Mouse (Mus musculus) liver, embryonic 14.5 days (tissue): ENCODE data around the gene Zfp780b. TPM values are rescaled to one million over a fixed set of nuclear protein-coding genes. Genes with fewer than 3 reads are reported as not detected.
"Not testable (repeated sequence)": the region's sequence is repeated elsewhere in the genome, so short reads cannot be mapped to it uniquely, and the experiment has no call there.

ENCODE experiments used
- ATAC-seq: fragments of 200-750 bp; cut with Nextera tagmentation; 2 replicates; pipeline ENCODE4 v1.8.0; 2017; ENCODE audit warnings: moderate number of reproducible peaks, mild to moderate bottlenecking, moderate library complexity; ENCODE audit not compliant: insufficient read depth
- DNase-seq, 3 experiments: peaks; one replicate each; pipeline ENCODE4 v3.0.0-alpha.2; 2012 to 2013; ENCODE audit warnings: low read depth in 3 of 3, low spot score in 3 of 3
- H3K27ac ChIP-seq: fragments of 300-500 bp; sonication (generic); 2 replicates; pipeline ENCODE4 v1.5.1; 2014; ENCODE audit warnings: moderate library complexity, mild to moderate bottlenecking, control low read depth, inconsistent platforms
- H3K27me3 ChIP-seq: fragments of 300-500 bp; sonication (generic); 2 replicates; pipeline ENCODE4 v1.6.1; 2014; ENCODE audit warnings: mild to moderate bottlenecking, low read length, moderate library complexity; ENCODE audit not compliant: control insufficient read depth, insufficient read depth
- H3K36me3 ChIP-seq: fragments of 300-500 bp; sonication (generic); replicated peaks from 2 replicates; pipeline ENCODE4 v1.6.1; 2014; ENCODE audit warnings: low read depth; ENCODE audit not compliant: control insufficient read depth, insufficient read depth
- H3K4me1 ChIP-seq, 2 experiments: fragments of 200-500 bp in 1 of 2; fragments of 300-500 bp in 1 of 2; sonication (generic) in 1 of 2; replicated peaks; 2 replicates each; pipeline ENCODE4 v1.6.1; 2012 to 2014; ENCODE audit warnings: antibody characterized with exemption in 1 of 2, inconsistent platforms in 1 of 2, low read length in 1 of 2; ENCODE audit not compliant: control insufficient read depth in 2 of 2, insufficient read depth in 2 of 2
- H3K4me2 ChIP-seq: fragments of 300-500 bp; sonication (generic); 2 replicates; pipeline ENCODE4 v1.6.1; 2014; ENCODE audit warnings: low read depth, mild to moderate bottlenecking, control low read depth, moderate library complexity
- H3K4me3 ChIP-seq, 2 experiments: fragments of 200-500 bp in 1 of 2; fragments of 300-500 bp in 1 of 2; sonication (generic) in 1 of 2; 2 replicates each; pipeline ENCODE4 v1.5.1; 2012 to 2014; ENCODE audit warnings: low read depth in 2 of 2, low read length in 2 of 2, mild to moderate bottlenecking in 2 of 2, control low read depth in 1 of 2, inconsistent platforms in 1 of 2, moderate library complexity in 1 of 2; ENCODE audit not compliant: insufficient read depth in 1 of 2
- H3K9ac ChIP-seq: fragments of 300-500 bp; sonication (generic); replicated peaks from 2 replicates; pipeline ENCODE4 v1.6.1; 2014; ENCODE audit warnings: mild to moderate bottlenecking, control low read depth, moderate library complexity
- H3K9me3 ChIP-seq: fragments of 300-500 bp; sonication (generic); 2 replicates; pipeline ENCODE4 v1.6.1; 2016; ENCODE audit warnings: low read length, mixed read lengths; ENCODE audit not compliant: control insufficient read depth
- CTCF ChIP-seq: IDR thresholded peaks from 2 replicates; pipeline ENCODE4 v1.5.1; 2016; ENCODE audit warnings: antibody characterized with exemption, low read depth, control low read depth
- EP300 ChIP-seq: IDR thresholded peaks from 2 replicates; pipeline ENCODE4 v1.6.1; 2016; ENCODE audit warnings: antibody characterized with exemption, low read depth
- WGBS: fragments of 180-500 bp; shearing (Covaris S2); extraction: QIAGEN DNeasy Blood & Tissue Kit; methylation state at CpG from one replicate; pipeline ENCODE4 v1.1.7; 2014; ENCODE audit not compliant: insufficient replicate concordance; 5-methylcytosine and 5-hydroxymethylcytosine counted together
- polyA plus RNA-seq, 2 experiments: library from polyadenylated mRNA; depleted of rRNA in 1 of 2; stranded (reverse) in 1 of 2; unstranded in 1 of 2; fragments of >200 nt; fragmentation: Nextera tagmentation in 1 of 2; extraction: Ambion mirVana in 1 of 2; gene quantifications; 2 replicates each; pipeline versions ENCODE4 v1.2.1 to v1.2.3; 2012 to 2014

Zfp780b gene
- polyA plus RNA-seq, 2 experiments, result 1.3 to 2.6 TPM

DNA sequence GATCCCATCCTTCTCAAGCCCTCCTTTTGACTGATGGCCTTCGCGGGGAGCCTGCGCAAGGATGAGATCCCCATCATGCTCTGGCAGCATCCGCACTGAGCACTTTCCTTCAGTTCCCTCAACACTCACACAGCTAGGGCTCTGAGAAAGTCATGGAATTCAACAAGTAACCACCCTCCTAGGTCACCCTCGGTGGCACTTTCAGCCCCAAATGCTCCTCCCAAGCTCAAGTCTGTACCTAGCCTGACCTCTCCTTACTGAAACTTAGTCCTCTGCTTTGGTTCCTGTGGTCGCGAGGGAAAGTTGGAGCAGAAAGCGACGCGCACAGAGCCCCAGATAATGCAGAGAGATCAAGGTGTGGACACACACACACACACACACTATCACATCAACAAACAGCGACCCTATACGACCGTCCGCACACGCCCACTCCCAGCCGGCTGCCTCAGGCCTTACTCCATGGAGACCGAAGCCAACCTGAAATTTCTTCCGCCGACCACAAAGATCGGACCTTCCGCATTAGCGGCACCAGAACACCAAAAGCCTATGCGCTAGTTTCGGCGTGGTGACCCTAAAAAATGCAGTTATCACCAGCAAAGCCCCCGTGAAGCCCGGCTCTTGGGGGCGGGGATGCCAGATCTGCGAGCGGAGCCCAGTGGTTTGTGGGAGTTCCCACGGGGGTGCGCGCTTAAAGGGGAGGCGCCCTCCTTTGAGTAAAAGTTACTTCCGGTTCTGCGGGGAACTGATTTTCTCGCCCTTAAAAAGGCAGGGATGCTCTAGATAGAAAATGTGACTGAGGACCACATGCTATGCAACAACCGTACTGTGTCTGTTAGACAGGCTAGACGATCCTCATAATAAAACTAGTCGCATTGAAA lies 49.9 kb downstream of the Zfp780b start, which contains the start of gene Zfp974:
TSS of gene Zfp974 (minus strand) at position 643 of the 878 bp plus-strand sequence.
- TF ChIP-seq EP300 (no peak), CTCF (no peak)
- Histone ChIP-seq H3K27me3 (no peaks in the 10 kb centered on the region), H3K36me3 (no peaks in the 10 kb centered on the region), H3K4me2 (peak within 1 kb of the TSS; percentile 66), H3K4me3 (peak within 1 kb of the TSS; percentile 58 to 82), H3K9me3 (no peaks in the 10 kb centered on the region), H3K4me1 (peaks cover 4 to 10% of the 10 kb centered on the region in 2 experiments), H3K9ac (peak within 1 kb of the TSS; percentile 57), H3K27ac (no peak within 1 kb of the TSS)
- WGBS, result 7% methylated on average over 40 of the region's 40 CpGs
- ATAC-seq (peak; percentile 50; the same call in 1 of the 2 replicates), DNase-seq (peak in 2 of 3 experiments; percentile 2 to 33)

DNA sequence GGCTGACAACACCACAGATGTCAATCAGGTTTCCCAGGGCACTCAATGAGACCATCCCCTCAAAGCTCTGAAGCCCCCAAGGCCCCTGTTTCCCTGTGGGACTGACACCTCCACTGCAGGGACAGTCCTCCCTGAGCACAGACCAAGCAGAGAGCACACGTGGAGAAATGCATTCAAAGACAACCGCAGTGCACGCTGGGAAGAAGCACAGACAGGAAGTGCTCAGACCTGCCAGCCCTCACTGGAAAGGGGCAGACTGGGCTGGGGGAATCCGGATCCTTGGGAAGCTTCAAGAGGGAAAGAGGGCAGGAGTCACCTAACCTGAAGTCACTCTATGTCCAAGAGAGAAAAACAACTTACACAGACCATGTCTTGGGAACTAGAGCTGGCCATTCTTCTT lies 51.9 kb downstream of the Zfp780b start:
- not testable (repeated sequence) for ATAC-seq, H3K27me3 ChIP-seq, H3K27ac ChIP-seq, DNase-seq, H3K9me3 ChIP-seq, H3K9ac ChIP-seq, H3K4me2 ChIP-seq, H3K4me3 ChIP-seq, H3K36me3 ChIP-seq
- WGBS, result 12% methylated on average over 4 of the region's 4 CpGs
- H3K4me1 ChIP-seq, result peaks cover 4 to 10% of the 10 kb centered on the region in 2 experiments

DNA sequence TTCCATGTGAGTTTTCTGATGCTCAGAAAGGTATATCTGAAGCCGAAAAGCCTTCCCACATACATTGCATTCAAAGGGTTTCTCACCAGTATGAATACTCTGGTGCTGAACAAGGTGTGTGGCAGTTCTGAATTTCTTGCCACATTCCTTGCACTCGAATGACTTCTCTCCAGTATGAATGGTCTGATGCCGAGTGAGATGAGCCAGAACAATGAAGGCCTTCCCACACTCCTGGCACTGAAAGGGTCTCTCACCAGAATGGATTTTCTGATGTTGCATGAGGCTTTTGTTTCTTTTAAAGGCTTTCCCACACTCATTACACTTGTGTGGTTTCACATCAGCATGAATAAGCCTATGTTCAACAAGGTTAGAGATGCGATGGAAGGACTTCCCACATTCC lies 68.0 kb downstream of the Zfp780b start:
- DNase-seq, H3K36me3 ChIP-seq: not testable (repeated sequence)
- WGBS, result 47% methylated on average over 3 of the region's 4 CpGs

More for the DNA sequence above, 68.0 kb downstream of the Zfp780b start:
- H3K4me2 ChIP-seq, H3K4me1 ChIP-seq, ATAC-seq, H3K4me3 ChIP-seq, H3K9me3 ChIP-seq, H3K27ac ChIP-seq, H3K27me3 ChIP-seq, H3K9ac ChIP-seq: not testable (repeated sequence)

Other genes with a start within 250 kb of the Zfp780b start
- gene Zfp60, start 247.8 kb downstream of the Zfp780b start, polyA plus RNA-seq (2012; rRNA removed), result 0.97 and 1.4 TPM in 2 replicates
- 3.1 and 4.5 TPM in 2 replicates for gene Zfp60, start 247.8 kb downstream of the Zfp780b start, polyA plus RNA-seq (2014; fragmentation: Nextera tagmentation; extraction: Ambion mirVana)
- gene Zfp626, start 172.0 kb downstream of the Zfp780b start, polyA plus RNA-seq (2012; rRNA removed), result 0.50 and 0.90 TPM in 2 replicates
- gene Zfp626, start 172.0 kb downstream of the Zfp780b start, polyA plus RNA-seq (2014; fragmentation: Nextera tagmentation; extraction: Ambion mirVana), result 0.55 and 0.71 TPM in 2 replicates
- gene Zfp59, start 140.6 kb downstream of the Zfp780b start, polyA plus RNA-seq (2012; rRNA removed), result 0.42 and 0.68 TPM in 2 replicates
- gene Zfp59, start 140.6 kb downstream of the Zfp780b start, polyA plus RNA-seq (2014; fragmentation: Nextera tagmentation; extraction: Ambion mirVana), result 1.5 and 1.9 TPM in 2 replicates
- 0.35 and 0.59 TPM in 2 replicates for gene Zfp607a, start 121.6 kb downstream of the Zfp780b start, polyA plus RNA-seq (2012; rRNA removed)
- 0.66 and 0.84 TPM in 2 replicates for gene Zfp607a, start 121.6 kb downstream of the Zfp780b start, polyA plus RNA-seq (2014; fragmentation: Nextera tagmentation; extraction: Ambion mirVana)
- 0.30 and 0.55 TPM in 2 replicates for gene Zfp974, start 49.7 kb downstream of the Zfp780b start, polyA plus RNA-seq (2012; rRNA removed)
- gene Zfp974, start 49.7 kb downstream of the Zfp780b start, polyA plus RNA-seq (2014; fragmentation: Nextera tagmentation; extraction: Ambion mirVana), result 0.80 and 0.91 TPM in 2 replicates
- gene Zfp850, start 34.9 kb upstream of the Zfp780b start, polyA plus RNA-seq (2012; rRNA removed), result 0.69 and 0.94 TPM in 2 replicates
- gene Zfp850, start 34.9 kb upstream of the Zfp780b start, polyA plus RNA-seq (2014; fragmentation: Nextera tagmentation; extraction: Ambion mirVana), result 2.3 and 2.4 TPM in 2 replicates
- 69.5 and 94.9 TPM in 2 replicates for gene Psmc4, start 70.9 kb upstream of the Zfp780b start, polyA plus RNA-seq (2012; rRNA removed)
- 126 and 137 TPM in 2 replicates for gene Psmc4, start 70.9 kb upstream of the Zfp780b start, polyA plus RNA-seq (2014; fragmentation: Nextera tagmentation; extraction: Ambion mirVana)
- gene Fcgbp, start 92.1 kb upstream of the Zfp780b start, polyA plus RNA-seq (2012; rRNA removed), result not detected in 2 replicates
- not detected in 2 replicates for gene Fcgbp, start 92.1 kb upstream of the Zfp780b start, polyA plus RNA-seq (2014; fragmentation: Nextera tagmentation; extraction: Ambion mirVana)
- gene 9530053A07Rik, start 150.3 kb upstream of the Zfp780b start, polyA plus RNA-seq (2012; rRNA removed), result not detected in 2 replicates
- gene 9530053A07Rik, start 150.3 kb upstream of the Zfp780b start, polyA plus RNA-seq (2014; fragmentation: Nextera tagmentation; extraction: Ambion mirVana), result not detected in 2 replicates
- gene Fbl, start 190.5 kb upstream of the Zfp780b start, polyA plus RNA-seq (2012; rRNA removed), result 135 and 219 TPM in 2 replicates
- gene Fbl, start 190.5 kb upstream of the Zfp780b start, polyA plus RNA-seq (2014; fragmentation: Nextera tagmentation; extraction: Ambion mirVana), result 24.4 and 29.7 TPM in 2 replicates
- 2.7 and 3.6 TPM in 2 replicates for gene Dyrk1b, start 200.3 kb upstream of the Zfp780b start, polyA plus RNA-seq (2012; rRNA removed)
- 1.9 and 2.5 TPM in 2 replicates for gene Dyrk1b, start 200.3 kb upstream of the Zfp780b start, polyA plus RNA-seq (2014; fragmentation: Nextera tagmentation; extraction: Ambion mirVana)